Mouse (Mus musculus): ENCODE measurements around the gene Gm42742.

DNA sequence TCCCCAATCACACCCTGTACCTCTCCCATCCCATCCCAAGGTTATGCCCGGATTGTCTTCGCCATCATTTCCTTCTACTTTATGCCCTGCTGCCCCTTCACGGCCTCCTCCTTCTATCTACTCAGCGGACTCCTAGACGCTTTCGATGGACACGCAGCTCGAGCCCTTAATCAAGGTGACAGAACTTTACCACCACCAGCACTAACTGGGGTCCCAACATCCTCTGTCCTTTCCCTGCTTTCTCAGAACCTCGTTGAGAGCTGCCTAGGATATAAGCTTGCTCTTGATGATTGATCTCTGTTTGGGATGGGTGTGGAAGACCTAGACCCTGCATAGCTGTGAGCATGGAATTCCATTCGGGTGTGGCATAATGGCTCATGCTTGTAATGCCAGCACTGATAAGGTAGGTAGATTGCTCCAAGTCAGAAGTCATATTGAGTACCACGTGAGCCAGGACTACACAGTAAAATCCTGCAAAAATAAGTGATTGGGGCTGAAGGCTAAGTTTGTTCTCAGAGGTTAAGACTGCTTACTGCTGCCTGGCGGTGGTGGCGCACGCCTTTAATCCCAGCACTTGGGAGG lies 43.9 kb downstream of the Gm42742 start:
- TF ChIP-seq POLR2A (IDR thresholded peaks at IDR 0.05; ENCODE audit: insufficient read depth, low read length) (no peak), CTCF (IDR thresholded peaks at IDR 0.05; ENCODE audit: low read depth, low read length) (no peak)

All from ES-Bruce4 (cell line).